Mouse (Mus musculus): ENCODE results near the gene Myl6.

Myl6 gene

GRCm38 (mm10) chr10:128491495-128491894 lies 2.5 kb downstream of the Myl6 start:
- intact Hi-C loops (cut with DNase I): loop anchor here (5.0 kb wide), 1 partner anchor 34 kb away; the partner anchor contains the start of gene Smarcc2

GRCm38 (mm10) chr10:128490912-128491311 lies 3.0 kb downstream of the Myl6 start:
- intact Hi-C loops (cut with DNase I): loop anchor here (5.0 kb wide), 1 partner anchor 34 kb away; the partner anchor contains the start of gene Smarcc2

DNA sequence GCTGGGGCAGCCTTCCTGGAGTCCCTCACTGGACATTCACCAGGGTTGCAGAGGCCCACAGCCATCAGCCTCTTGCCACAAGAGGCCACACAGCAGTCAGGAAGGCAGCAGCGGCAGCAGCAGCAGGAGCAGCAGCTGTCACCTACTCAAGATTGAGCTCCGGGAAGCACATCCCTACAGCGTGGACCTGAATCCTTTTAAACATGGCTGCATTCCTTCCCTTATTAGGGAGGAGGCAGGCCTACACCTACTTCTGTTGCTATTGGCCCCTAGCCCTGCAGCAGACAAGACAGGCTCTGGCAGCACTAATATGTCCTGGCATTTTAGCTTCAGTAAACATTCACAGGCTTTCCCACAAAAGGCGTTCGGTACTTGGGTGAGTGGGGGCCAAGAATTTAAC lies 3.7 kb downstream of the Myl6 start:
- intact Hi-C loops (cut with DNase I): loop anchor here (5.0 kb wide), 1 partner anchor 33 kb away; the partner anchor contains the start of gene Smarcc2

- intact Hi-C loops (cut with DNase I): loop anchor here (5.0 kb wide), 1 partner anchor 32 kb away; the partner anchor contains the start of gene Smarcc2
Observed at GRCm38 (mm10) chr10:128489785-128490184, 4.2 kb downstream of the Myl6 start.

DNA sequence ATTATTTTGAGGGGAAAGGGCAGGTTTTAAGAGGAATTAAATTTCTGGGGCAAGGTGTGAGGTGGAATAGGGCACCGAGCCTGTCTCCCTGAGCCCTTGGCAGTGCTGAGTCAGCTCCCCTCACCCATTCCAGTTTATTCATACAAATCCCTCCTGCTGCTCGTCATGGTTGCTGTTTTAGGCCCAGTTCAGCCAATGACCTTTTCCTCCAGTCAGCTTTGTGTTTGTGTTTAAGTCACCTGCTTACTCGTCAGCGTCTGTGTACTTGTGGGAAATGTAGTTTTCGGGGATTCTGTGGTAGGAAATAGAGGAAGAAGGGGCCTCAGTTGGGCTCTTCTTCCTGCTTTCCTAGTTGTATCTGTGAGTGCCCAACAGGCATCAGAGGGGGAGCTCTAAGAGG lies 4.6 kb downstream of the Myl6 start:
- intact Hi-C loops (cut with DNase I): no loop called here

DNA sequence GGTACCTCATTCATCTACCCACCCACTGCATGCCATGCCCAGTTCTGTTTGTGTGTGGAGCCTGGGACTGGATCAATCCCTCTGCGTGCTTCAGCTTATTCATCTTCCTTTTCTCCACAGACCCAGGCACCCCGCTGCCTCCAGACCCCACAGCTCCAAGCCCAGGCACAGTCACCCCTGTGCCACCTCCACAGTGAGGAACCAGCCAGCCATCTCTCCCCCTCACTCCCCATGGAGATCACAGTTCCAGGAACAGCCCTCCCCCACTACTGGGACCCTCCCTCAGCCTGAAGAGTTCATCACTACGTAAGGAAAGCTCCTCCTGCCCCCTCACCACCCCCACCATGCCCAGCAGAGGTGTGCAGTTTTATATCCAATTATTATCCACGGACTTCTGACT lies 5.2 kb downstream of the Myl6 start:
- intact Hi-C loops (cut with DNase I): no loop called here

- intact Hi-C loops (cut with DNase I): no loop called here
Observed at GRCm38 (mm10) chr10:128487861-128488712, 5.9 kb downstream of the Myl6 start.

- intact Hi-C loops (cut with DNase I): no loop called here
Observed at GRCm38 (mm10) chr10:128486370-128486769, 7.6 kb downstream of the Myl6 start.

- intact Hi-C loops (cut with DNase I): no loop called here
Observed at GRCm38 (mm10) chr10:128474366-128474765, 19.6 kb downstream of the Myl6 start.

GRCm38 (mm10) chr10:128460270-128460630 lies 33.7 kb downstream of the Myl6 start:
- intact Hi-C loops (cut with DNase I): no loop called here

- intact Hi-C loops (cut with DNase I): loop anchor here (2.0 to 5.0 kb wide), 3 partner anchors 33 to 122 kb away; partner anchors contain the start of genes Cs and Myl6
Observed at GRCm38 (mm10) chr10:128459409-128460269, 34.3 kb downstream of the Myl6 start.

DNA sequence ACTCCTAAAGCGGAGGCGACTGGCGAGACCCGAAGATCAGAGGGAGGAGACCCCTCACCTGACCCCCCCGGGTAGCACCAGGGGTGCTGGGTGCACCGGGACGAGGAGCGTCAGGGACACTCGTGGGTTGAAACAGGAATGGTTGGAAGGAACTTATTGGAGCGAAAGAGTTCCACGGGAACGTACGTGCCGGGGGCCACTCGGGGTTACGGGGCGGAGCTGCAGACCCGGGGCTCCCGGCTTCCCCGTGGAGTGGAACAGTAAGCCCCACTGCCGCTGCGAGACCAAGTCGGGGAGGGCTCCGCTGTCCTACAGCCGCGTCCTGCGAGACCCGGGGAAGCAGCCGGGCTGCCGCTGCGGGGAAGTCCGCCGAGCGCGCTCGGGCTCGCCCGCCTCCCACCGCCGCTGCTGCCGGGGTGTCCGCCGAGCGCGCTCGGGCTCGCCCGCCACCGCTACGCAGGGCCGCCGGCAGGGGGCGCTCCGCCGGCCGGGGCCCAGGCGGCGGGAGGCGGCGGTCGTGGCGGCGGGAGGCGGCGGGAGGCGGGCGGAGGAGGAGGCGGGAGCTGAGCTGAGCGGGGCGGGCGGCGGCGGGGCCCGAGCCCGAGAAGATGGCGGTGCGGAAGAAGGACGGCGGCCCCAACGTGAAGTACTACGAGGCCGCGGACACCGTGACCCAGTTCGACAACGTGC lies 35.1 kb downstream of the Myl6 start, which contains the start of gene Smarcc2:
Gene Smarcc2 (plus strand): TSS at position 530 of the 690 bp plus-strand sequence.
- intact Hi-C loops (cut with DNase I): loop anchor here (2.0 to 5.0 kb wide), 3 partner anchors 33 to 122 kb away; partner anchors contain the start of genes Cs and Myl6

DNA sequence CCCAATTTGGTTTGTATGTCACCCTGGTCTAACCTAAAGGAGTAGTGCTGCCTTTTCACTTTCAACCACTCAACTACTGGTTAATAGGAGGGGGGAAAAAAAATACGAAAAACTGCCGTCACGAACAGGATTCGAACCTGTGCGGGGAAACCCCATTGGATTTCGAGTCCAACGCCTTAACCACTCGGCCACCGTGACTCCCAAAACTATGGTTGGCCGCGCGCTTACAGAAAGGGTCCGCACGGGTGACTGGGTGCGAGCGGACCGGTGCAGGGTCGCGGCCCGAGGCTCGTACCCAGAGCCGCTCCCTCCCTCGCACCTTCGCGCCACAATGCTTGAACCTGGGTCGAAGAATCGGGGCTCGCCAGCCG lies 35.6 kb downstream of the Myl6 start:
- intact Hi-C loops (cut with DNase I): loop anchor here (2.0 to 5.0 kb wide), 3 partner anchors 34 to 121 kb away; partner anchors contain the start of genes Cs and Myl6

DNA sequence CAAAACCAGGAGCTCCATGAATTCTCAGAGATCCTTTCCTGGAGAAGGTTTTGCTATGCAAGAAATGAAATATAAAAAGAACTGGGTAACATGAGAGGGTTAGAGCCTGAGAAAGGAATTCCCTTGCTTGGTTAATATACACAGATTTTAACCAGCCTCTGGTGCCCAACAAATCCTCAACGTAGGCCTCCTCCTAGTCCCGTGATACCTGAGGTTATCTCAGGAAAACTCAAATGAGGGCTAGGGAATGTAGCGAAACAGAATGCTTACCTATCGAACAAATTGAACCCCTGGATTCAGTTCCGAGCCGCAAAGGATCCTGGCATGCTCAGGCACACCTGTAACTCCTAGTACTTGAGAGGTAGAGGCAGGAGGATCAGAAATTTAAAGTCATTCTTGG lies 36.3 kb downstream of the Myl6 start:
- intact Hi-C loops (cut with DNase I): loop anchor here (2.0 to 5.0 kb wide), 3 partner anchors 35 to 120 kb away; partner anchors contain the start of genes Cs and Myl6

- intact Hi-C loops (cut with DNase I): loop anchor here (5.0 kb wide), 2 partner anchors 37 to 118 kb away; partner anchors contain the start of genes Cs and Myl6
Observed at GRCm38 (mm10) chr10:128455280-128455679, 38.7 kb downstream of the Myl6 start.

GRCm38 (mm10) chr10:128454471-128454870 lies 39.5 kb downstream of the Myl6 start:
- intact Hi-C loops (cut with DNase I): loop anchor here (5.0 kb wide), 1 partner anchor 42 kb away; the partner anchor contains the start of genes Nabp2 and Rnf41

- intact Hi-C loops (cut with DNase I): loop anchor here (5.0 kb wide), 1 partner anchor 39 kb away; the partner anchor contains the start of genes Nabp2 and Rnf41
Observed at GRCm38 (mm10) chr10:128451014-128451413, 42.9 kb downstream of the Myl6 start.

GRCm38 (mm10) chr10:128445407-128445806 lies 48.5 kb downstream of the Myl6 start:
- intact Hi-C loops (cut with DNase I): no loop called here

DNA sequence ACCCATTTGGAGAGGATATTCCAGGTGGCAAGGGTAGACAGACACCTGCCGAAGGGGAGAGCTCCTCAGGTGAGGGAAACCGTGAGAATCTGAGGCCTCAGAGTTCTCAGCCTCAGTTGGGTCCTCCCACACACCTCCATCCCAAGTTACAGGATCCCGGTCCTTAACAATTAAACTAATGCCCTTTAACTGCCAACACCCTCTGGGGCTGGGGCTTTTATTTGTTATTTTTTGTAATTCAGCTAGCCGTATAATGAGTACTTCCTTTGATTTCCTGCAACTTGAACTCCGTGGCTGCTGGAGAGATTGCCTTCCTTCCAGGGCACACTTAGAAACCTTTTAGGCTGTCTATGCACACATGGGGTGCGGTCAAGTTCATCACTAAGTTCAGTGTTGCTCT lies 49.6 kb downstream of the Myl6 start:
- intact Hi-C loops (cut with DNase I): loop anchor here (5.0 kb wide), 2 partner anchors 37 to 67 kb away; partner anchors contain the start of gene Ankrd52

DNA sequence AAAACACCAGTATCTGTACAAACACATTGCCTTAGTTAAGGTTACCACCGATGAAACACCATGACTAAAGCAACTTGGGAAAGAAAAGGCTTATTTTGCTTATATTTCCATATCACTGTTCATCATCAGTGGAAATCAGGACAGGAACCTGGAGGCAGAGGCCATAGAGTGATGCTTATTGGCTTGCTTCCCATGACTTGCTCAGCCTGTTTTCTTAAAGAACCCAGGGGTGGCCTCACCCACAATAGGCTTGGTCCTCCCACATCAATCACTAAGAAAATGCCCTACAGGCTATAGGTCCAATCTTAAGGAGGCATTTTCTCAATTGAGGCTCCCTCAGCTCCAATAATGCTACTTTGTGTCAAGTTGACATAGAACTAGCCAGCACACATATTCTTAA lies 51.2 kb downstream of the Myl6 start:
- intact Hi-C loops (cut with DNase I): loop anchor here (5.0 kb wide), 2 partner anchors 35 to 65 kb away; partner anchors contain the start of gene Ankrd52
